Mouse (Mus musculus): Measurements from ENCODE around the gene Cmya5. TPM values are rescaled to one million over a fixed set of nuclear protein-coding genes. Genes with fewer than 3 reads are reported as not detected.
A peak's percentile ranks its signal among the peaks of the same experiment; 100 is the strongest.

Cmya5 gene
- polyA plus RNA-seq, 1 experiment: 0.30 TPM

- no peak for TF ChIP-seq POLR2A (IDR thresholded peaks at IDR 0.05; ENCODE audit: borderline replicate concordance, extremely low read depth, insufficient read depth, insufficient read length, poor library complexity, severe bottlenecking)
- no peak for TF ChIP-seq CTCF (IDR thresholded peaks at IDR 0.05; ENCODE audit: borderline replicate concordance, extremely low read depth, insufficient read depth, insufficient read length)
- DNase-seq (ENCODE audit: low read depth): no peak
Observed at GRCm38 (mm10) chr13:93117241-93117640, 27.3 kb downstream of the Cmya5 start.

GRCm38 (mm10) chr13:93102340-93103090 is 42.0 kb downstream of the Cmya5 start:
- DNase-seq (ENCODE audit: low read depth): no peak
- no peak for TF ChIP-seq POLR2A (IDR thresholded peaks at IDR 0.05; ENCODE audit: borderline replicate concordance, extremely low read depth, insufficient read depth, insufficient read length, poor library complexity, severe bottlenecking)
- no peak for TF ChIP-seq CTCF (IDR thresholded peaks at IDR 0.05; ENCODE audit: borderline replicate concordance, extremely low read depth, insufficient read depth, insufficient read length)

GRCm38 (mm10) chr13:93098596-93098995 is 45.9 kb downstream of the Cmya5 start:
- no peak for DNase-seq (ENCODE audit: low read depth)

DNA sequence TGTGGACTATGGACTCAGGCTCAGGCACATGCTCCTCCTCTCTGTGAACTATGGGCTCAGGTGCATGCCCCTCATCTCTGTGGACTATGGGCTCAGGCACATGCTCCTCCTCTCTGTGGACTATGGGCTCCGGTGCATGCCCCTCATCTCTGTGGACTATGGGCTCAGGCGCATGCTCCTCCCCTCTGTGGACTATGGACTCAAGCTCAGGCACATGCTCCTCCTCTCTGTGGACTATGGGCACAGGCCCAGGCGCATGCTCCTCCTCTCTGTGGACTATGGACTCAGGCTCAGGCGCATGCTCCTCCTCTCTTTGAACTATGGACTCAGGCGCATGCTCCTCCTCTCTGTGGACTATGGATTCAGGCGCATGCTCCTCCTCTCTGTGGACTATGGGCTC is 47.9 kb downstream of the Cmya5 start:
- DNase-seq (ENCODE audit: low read depth): no peak
- TF ChIP-seq CTCF (IDR thresholded peaks at IDR 0.05; ENCODE audit: borderline replicate concordance, extremely low read depth, insufficient read depth, insufficient read length): no peak

More at GRCm38 (mm10) chr13:93098596-93098995, 45.9 kb downstream of the Cmya5 start:
- no peak for TF ChIP-seq CTCF (IDR thresholded peaks at IDR 0.05; ENCODE audit: borderline replicate concordance, extremely low read depth, insufficient read depth, insufficient read length)
- no peak for TF ChIP-seq POLR2A (IDR thresholded peaks at IDR 0.05; ENCODE audit: borderline replicate concordance, extremely low read depth, insufficient read depth, insufficient read length, poor library complexity, severe bottlenecking)

DNA sequence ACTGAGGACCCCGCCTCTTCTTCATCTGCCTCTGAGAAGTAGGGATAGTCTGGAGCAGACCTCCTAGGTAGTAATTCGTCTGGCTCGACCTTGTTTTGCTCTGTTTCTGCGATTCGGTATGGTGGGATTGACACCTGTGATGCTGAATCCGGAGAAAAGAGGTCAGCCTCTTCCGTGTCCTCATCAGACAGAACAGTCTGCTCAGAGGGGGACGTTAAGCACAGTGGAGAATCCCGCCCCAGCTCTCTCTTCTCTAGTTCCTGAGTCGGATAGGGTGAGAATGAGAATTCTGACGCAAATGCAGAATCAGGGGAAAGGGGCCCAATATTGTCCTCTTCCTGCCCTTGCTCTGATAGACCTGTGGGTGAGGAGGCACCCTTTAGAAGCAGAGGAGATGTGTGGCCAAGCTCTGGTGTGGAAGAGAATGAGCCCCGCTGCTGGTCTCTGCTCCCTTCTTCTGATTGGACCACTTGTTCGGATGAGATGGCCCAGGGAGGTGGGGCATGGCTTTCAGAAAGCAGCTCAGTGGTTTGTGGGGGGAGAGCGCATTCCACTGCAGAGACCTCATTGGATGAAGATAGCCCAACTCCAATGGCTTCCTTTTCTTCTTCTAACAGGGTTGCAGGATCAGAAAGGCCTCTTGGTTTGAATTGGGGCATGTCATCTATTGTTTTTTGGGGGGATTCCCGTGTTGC is 49.3 kb downstream of the Cmya5 start:
- no peak for DNase-seq (ENCODE audit: low read depth)
- no peak for TF ChIP-seq POLR2A (IDR thresholded peaks at IDR 0.05; ENCODE audit: borderline replicate concordance, extremely low read depth, insufficient read depth, insufficient read length, poor library complexity, severe bottlenecking)
- TF ChIP-seq CTCF (IDR thresholded peaks at IDR 0.05; ENCODE audit: borderline replicate concordance, extremely low read depth, insufficient read depth, insufficient read length): no peak

DNA sequence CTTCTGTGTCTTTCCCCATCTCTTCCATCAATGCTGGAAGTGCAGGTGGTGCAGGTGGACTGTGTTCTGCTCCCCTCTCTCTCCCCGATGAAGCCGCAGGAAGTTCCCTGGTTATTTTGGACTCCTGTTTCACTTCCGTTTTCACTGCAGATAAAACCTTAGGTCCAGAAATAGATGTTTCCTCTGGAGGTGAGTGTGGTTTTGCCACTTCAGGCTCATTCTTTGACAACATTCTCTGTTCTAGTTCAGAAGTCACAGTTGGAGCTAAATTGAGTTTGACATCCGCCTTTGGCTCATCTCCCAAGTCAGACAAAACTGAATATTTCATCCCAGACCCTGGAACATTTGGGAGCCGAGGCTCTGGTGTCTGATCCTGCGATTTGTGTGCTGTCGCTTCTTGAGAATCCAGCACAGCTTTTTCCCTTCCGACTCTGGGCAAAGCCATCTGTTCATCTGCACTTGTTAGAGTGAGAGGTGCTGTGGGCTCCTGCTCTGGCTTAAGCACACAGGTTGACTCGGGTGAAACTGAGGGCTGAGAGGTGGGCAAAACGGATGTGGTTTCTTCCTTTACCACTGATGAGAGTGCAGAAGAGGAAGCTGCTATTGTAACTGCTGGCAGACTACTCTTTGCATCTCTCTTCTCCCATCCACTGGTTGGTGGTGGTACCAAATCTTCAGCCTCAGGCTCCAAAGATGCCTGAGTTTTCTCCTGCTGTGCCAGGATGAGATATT is 50.2 kb downstream of the Cmya5 start:
- no peak for TF ChIP-seq CTCF (IDR thresholded peaks at IDR 0.05; ENCODE audit: borderline replicate concordance, extremely low read depth, insufficient read depth, insufficient read length)
- no peak for TF ChIP-seq POLR2A (IDR thresholded peaks at IDR 0.05; ENCODE audit: borderline replicate concordance, extremely low read depth, insufficient read depth, insufficient read length, poor library complexity, severe bottlenecking)
- peak; percentile 3 for DNase-seq (ENCODE audit: low read depth)

DNA sequence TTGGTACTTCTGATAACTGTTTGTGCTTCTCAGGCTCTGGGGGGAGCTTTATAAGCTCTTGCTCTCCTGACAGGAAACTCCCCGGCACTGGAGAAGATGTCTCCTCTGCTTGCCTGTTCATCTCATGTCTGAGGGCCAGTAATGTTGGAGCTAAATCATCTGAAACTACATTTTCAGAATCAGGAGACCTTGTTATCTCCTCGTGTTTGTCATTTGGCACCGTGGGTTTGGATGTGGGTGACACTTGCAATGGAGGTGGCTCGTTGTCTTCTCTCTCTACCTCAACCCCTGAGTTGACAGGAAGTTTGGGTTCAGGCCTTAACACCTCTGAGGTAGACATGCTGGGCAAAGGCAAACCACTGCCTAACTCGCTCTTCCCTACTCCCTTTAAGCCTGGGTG is 50.8 kb downstream of the Cmya5 start:
- DNase-seq (ENCODE audit: low read depth): no peak
- TF ChIP-seq POLR2A (IDR thresholded peaks at IDR 0.05; ENCODE audit: borderline replicate concordance, extremely low read depth, insufficient read depth, insufficient read length, poor library complexity, severe bottlenecking) (no peak), CTCF (IDR thresholded peaks at IDR 0.05; ENCODE audit: borderline replicate concordance, extremely low read depth, insufficient read depth, insufficient read length) (no peak)

- TF ChIP-seq POLR2A (IDR thresholded peaks at IDR 0.05; ENCODE audit: borderline replicate concordance, extremely low read depth, insufficient read depth, insufficient read length, poor library complexity, severe bottlenecking) (no peak), CTCF (IDR thresholded peaks at IDR 0.05; ENCODE audit: borderline replicate concordance, extremely low read depth, insufficient read depth, insufficient read length) (no peak)
- DNase-seq (ENCODE audit: low read depth): no peak
Observed at GRCm38 (mm10) chr13:93092916-93093429, 51.6 kb downstream of the Cmya5 start.

GRCm38 (mm10) chr13:93091866-93092455 is 52.6 kb downstream of the Cmya5 start:
- peak; percentile 15 for DNase-seq (ENCODE audit: low read depth)
- no peak for TF ChIP-seq CTCF (IDR thresholded peaks at IDR 0.05; ENCODE audit: borderline replicate concordance, extremely low read depth, insufficient read depth, insufficient read length)
- TF ChIP-seq POLR2A (IDR thresholded peaks at IDR 0.05; ENCODE audit: borderline replicate concordance, extremely low read depth, insufficient read depth, insufficient read length, poor library complexity, severe bottlenecking): no peak

DNA sequence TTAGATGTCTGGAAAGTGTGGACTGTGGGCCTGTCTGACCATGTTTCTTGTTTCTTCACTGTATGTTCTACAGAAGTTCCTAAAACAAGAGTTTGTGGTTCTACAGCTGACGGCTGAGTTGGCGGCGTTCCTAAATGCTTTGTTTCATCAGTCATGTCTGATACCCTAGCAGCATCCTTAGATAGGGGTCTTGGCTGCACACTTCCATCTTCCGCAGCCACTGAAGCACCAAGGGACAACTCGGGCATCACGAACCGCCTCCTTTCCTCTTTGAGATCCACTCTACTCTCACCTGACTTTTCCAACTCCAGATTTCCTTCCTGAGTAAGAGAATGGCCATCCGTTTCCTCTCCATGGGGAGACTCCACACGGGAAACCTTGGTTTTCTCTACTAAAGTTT is 53.3 kb downstream of the Cmya5 start:
- DNase-seq (ENCODE audit: low read depth): no peak
- TF ChIP-seq CTCF (IDR thresholded peaks at IDR 0.05; ENCODE audit: borderline replicate concordance, extremely low read depth, insufficient read depth, insufficient read length): no peak
- no peak for TF ChIP-seq POLR2A (IDR thresholded peaks at IDR 0.05; ENCODE audit: borderline replicate concordance, extremely low read depth, insufficient read depth, insufficient read length, poor library complexity, severe bottlenecking)

DNA sequence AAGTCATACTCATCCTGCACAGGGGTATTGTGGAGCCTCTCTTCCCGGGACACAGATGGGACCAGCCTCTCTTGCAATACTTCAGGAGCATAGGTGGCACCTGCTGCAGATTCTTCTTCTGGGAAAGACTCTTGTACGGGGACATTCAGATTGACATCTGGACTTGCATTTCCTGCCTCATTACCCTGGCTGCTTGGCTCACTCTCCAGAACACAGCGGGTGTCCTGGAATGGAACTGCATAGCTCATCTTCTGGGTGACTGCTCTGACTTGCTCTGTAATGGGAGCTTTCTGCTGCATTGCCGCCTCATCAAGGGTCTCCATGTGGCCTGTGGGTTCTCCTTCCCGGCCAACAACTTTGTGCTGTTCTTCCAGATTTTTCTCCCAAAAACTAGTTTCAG is 55.0 kb downstream of the Cmya5 start:
- TF ChIP-seq POLR2A (IDR thresholded peaks at IDR 0.05; ENCODE audit: borderline replicate concordance, extremely low read depth, insufficient read depth, insufficient read length, poor library complexity, severe bottlenecking) (no peak), CTCF (IDR thresholded peaks at IDR 0.05; ENCODE audit: borderline replicate concordance, extremely low read depth, insufficient read depth, insufficient read length) (no peak)
- DNase-seq (ENCODE audit: low read depth): peak; percentile 20
